Mouse (Mus musculus) thymus, adult 2 months (tissue): Measurements from ENCODE around the gene Mbtps2. TPM values are rescaled to one million over a fixed set of nuclear protein-coding genes. Genes with fewer than 3 reads are reported as not detected.

Source experiments
- DNase-seq: peaks from one replicate; pipeline ENCODE4 v3.0.0; 2021
- H3K27ac ChIP-seq: fragments of 200-500 bp; 2 replicates; pipeline ENCODE4 v1.5.1; 2012; ENCODE audit warnings: low read length, control low read depth; ENCODE audit not compliant: control insufficient read depth, insufficient read depth
- H3K27me3 ChIP-seq: fragments of 200-500 bp; 2 replicates; pipeline ENCODE4 v1.6.1; 2012; ENCODE audit warnings: mild to moderate bottlenecking, low read length, moderate library complexity, mixed read lengths; ENCODE audit not compliant: control insufficient read depth, insufficient read depth
- H3K36me3 ChIP-seq: fragments of 200-500 bp; 2 replicates; pipeline ENCODE4 v1.6.1; 2012; ENCODE audit warnings: mild to moderate bottlenecking, low read length, moderate library complexity; ENCODE audit not compliant: control insufficient read depth, insufficient read depth
- H3K4me1 ChIP-seq: fragments of 200-500 bp; replicated peaks from 2 replicates; pipeline ENCODE4 v1.6.1; 2012; ENCODE audit warnings: low read length; ENCODE audit not compliant: control insufficient read depth, insufficient read depth
- H3K4me3 ChIP-seq: fragments of 200-500 bp; 2 replicates; pipeline ENCODE4 v1.5.1; 2012; ENCODE audit warnings: mild to moderate bottlenecking, low read length, control low read depth, moderate library complexity; ENCODE audit not compliant: control insufficient read depth, insufficient read depth
- CTCF ChIP-seq: fragments of 200-500 bp; IDR thresholded peaks from 2 replicates; pipeline ENCODE4 v1.5.1; 2012; ENCODE audit warnings: mild to moderate bottlenecking, control low read depth, low read length, moderate library complexity, borderline replicate concordance; ENCODE audit not compliant: control insufficient read depth, poor library complexity, insufficient read depth; ENCODE audit errors: extremely low read depth
- POLR2A ChIP-seq: fragments of 200-500 bp; IDR thresholded peaks from 2 replicates; pipeline ENCODE4 v1.6.1; 2012; ENCODE audit warnings: mild to moderate bottlenecking, low read length, control low read depth, moderate library complexity; ENCODE audit not compliant: control insufficient read depth, poor library complexity, insufficient read depth; ENCODE audit errors: extremely low read depth
- WGBS: fragments of 180-500 bp; shearing (Covaris S2); methylation state at CpG from one replicate; pipeline ENCODE4 v1.1.7; 2018; 5-methylcytosine and 5-hydroxymethylcytosine counted together
- polyA plus RNA-seq: library from polyadenylated mRNA; depleted of rRNA; stranded (reverse); fragments of >200 nt; gene quantifications from 2 replicates; pipeline ENCODE4 v1.2.3, GENCODE M21; 2012; rRNA removed

Mbtps2 gene
- polyA plus RNA-seq, 1 experiment: 13.3 TPM

DNA sequence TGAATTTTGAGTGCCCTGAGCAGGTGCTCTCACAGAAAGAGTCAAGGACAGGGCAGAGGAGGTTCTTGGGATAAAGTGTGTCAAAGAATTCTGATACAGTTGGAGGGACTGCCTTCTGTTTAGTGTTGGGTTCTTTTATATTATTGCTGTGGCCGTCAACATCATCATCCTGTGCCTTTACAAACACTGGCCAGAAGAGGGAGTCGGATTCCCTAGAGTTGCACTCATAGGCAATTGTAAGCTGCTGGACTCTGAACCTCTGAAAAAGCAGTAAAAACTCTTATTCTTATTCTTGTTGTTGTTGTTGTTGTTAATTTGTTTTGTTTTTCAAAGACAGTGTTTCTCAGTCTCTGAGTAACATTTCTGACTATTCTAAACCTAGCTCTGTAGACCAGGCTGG is 111.8 kb downstream of the Mbtps2 start:
- peak; percentile 34 for DNase-seq
- no peaks in the 10 kb centered on the region for H3K36me3 ChIP-seq
- H3K4me1 ChIP-seq: no peaks in the 10 kb centered on the region; the same call in 1 of the 2 replicates
- no peak overlapping the region for H3K27ac ChIP-seq
- TF ChIP-seq POLR2A: no peak
- no peak for TF ChIP-seq CTCF
- no peak overlapping the region for H3K4me3 ChIP-seq
- 30% methylated on average over 2 of the region's 2 CpGs for WGBS
- H3K27me3 ChIP-seq: no peaks in the 10 kb centered on the region

Other genes starting within 250 kb of the Mbtps2 start
- not detected in 2 replicates for gene Phex, start 183.4 kb downstream of the Mbtps2 start, polyA plus RNA-seq
- gene Sms, start 106.4 kb downstream of the Mbtps2 start, polyA plus RNA-seq: 26.7 and 30.8 TPM in 2 replicates
- gene Yy2, start 29.7 kb downstream of the Mbtps2 start, polyA plus RNA-seq: not detected in 2 replicates
- 0.56 and 6.2 TPM in 2 replicates for gene Smpx, start 100.2 kb upstream of the Mbtps2 start, polyA plus RNA-seq
- 0.15 TPM in 1 of 2 replicates, not detected in the other for gene Klhl34, start 219.7 kb upstream of the Mbtps2 start, polyA plus RNA-seq